Mouse (Mus musculus): Measurements from ENCODE around the gene Cep95. TPM values are rescaled to one million over a fixed set of nuclear protein-coding genes. Genes with fewer than 3 reads are reported as not detected.

Gene Cep95
- total and polyA plus RNA-seq, 3 experiments: 17.5 to 21.7 (median 19.3) TPM

DNA sequence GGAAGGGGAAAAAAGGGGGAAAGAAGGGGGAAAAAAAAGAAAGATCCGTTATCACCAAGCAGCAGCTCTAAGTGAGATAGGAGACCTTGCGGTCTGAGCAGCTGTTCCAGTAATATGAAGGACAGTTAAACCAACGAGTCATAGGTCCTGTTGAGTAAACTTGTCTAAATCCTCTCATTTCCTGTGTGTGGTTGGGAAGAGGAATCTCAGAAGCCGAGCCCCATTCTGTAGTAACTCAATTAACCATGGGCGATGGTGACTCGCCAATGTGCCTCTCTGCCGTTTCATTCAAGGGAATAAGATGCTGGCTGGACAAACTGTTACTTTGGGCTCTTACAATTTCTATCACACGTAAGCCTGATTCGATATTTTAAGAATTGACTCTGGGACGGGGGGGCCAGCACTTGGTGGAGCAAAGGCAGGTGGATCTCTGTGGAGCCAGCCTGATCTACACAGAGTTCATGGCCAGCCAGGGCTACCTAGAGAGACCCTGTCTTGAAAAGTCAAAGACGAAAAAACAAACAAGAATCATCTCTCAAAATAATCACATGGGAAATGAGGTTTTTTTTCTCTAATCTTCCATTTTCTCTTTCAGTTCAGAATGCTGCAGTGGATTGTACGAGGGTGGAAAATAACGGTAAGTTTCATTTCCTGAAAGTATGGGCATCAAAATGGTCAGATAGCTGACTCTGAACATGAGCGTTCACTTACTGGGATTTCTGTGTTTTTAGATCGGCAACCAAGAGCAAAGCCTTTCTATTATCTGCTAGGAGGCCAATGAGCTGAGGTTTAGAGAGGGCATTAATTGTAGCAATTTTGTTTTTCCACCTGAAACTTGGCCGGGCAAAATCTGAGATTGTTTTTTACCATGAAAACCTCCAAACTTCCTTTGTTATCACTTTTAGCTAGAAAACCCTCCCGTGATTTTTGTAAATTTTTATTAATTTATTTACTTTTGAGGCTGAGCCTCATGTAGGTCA is 37.7 kb upstream of the Cep95 start, which contains the start of gene Milr1 (continued):
- TF ChIP-seq GABPA (IDR thresholded peaks at IDR 0.05; ENCODE audit: insufficient replicate concordance, low read depth, low read length): no peak

DNA sequence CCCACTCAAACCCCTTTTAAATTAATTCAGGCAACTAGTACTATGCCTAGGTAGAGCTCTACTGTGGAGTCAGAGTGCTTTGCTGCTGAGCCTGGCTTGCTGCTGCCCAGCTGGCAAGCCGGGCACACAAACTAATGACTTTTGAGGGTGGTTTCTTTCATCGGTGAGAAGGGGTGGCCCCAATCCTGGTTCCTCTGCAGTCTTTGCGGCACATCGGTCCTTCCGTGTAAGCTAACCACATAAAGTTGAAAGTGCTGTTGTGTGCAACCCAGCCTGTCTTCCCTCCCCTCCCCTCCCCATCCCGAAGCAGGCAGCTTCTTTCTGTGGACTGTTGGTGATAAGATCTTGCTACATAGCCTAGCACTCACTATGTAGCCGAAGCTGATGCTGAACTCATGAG is 36.9 kb upstream of the Cep95 start:
- dilution Hi-C loops (cut with MboI; ENCODE audit: extremely low pct_ligation_motif_present, extremely low pct_unique_long_range_greater_than_20kb, low sequenced_read_pairs): no loop called here
- peaks cover 9% of the 10 kb centered on the region; the same call in 1 of the 2 replicates for H3K79me2 ChIP-seq (replicated peaks; ENCODE audit: control insufficient read depth, extremely low read depth, insufficient read depth, poor library complexity, severe bottlenecking)
- peak overlapping the region; percentile 91 for H3K27ac ChIP-seq (ENCODE audit: insufficient read depth, low read depth)
- in situ Hi-C loops (cut with MboI; ENCODE audit: low pct_ligation_motif_present, low pct_unique_long_range_greater_than_20kb, low sequenced_read_pairs): loop anchor here (5.0 to 25.0 kb wide), 4 partner anchors 80 to 440 kb away; partner anchors contain the start of genes Cd79b and Gh
- peak overlapping the region; percentile 39 to 52 (median 46) for H3K4me3 ChIP-seq (replicated peaks in 1 of 3; ENCODE audit: low read depth in 2 of 3, low read length in 2 of 3, poor library complexity in 1 of 3)
- H3K4me1 ChIP-seq (ENCODE audit: control insufficient read depth in 1 of 2, insufficient read depth in 2 of 2): peaks cover 5 to 31% of the 10 kb centered on the region in 2 experiments
- peaks cover 12 to 37% of the 10 kb centered on the region in 2 experiments for H3K36me3 ChIP-seq (replicated peaks in 1 of 2; ENCODE audit: control insufficient read depth in 1 of 2, insufficient read depth in 1 of 2, low read length in 1 of 2)
- DNase-seq (ENCODE audit: extremely low read depth): peak; percentile 93
- TF ChIP-seq BHLHE40 (IDR thresholded peaks at IDR 0.05; ENCODE audit: low read depth, low read length) (peak; percentile 61; the same call in 1 of the 2 replicates), USF1 (IDR thresholded peaks at IDR 0.05; ENCODE audit: low read depth, low read length) (no peak), TCF12 (IDR thresholded peaks at IDR 0.05; ENCODE audit: low read depth, low read length) (peak; percentile 80), E2F4 (IDR thresholded peaks at IDR 0.05; ENCODE audit: insufficient replicate concordance, low read depth, low read length) (no peak), NELFE (IDR thresholded peaks at IDR 0.05; ENCODE audit: low read depth, low read length) (peak; percentile 77), TBP (conservative IDR thresholded peaks at IDR 0.05; ENCODE audit: low read depth, low read length) (no peak), SMC3 (IDR thresholded peaks at IDR 0.05; ENCODE audit: low read depth, low read length) (no peak; the same call in none of the 2 replicates), CHD2 (IDR thresholded peaks at IDR 0.05; ENCODE audit: low read length) (peak; percentile 58; the same call in 1 of the 2 replicates), ETS1 (conservative IDR thresholded peaks at IDR 0.05; ENCODE audit: low read depth, low read length) (peak; percentile 78), JUN (IDR thresholded peaks at IDR 0.05; ENCODE audit: insufficient read depth, low read depth, low read length) (no peak), EP300 (IDR thresholded peaks at IDR 0.05; ENCODE audit: low read length) (peak; percentile 71; the same call in 1 of the 2 replicates), MXI1 (IDR thresholded peaks at IDR 0.05; ENCODE audit: low read depth, low read length) (peak; percentile 66), POLR2A (IDR thresholded peaks at IDR 0.05; ENCODE audit: low read depth, low read length) (peak; percentile 82), SIN3A (IDR thresholded peaks at IDR 0.05; ENCODE audit: low read length) (peak; percentile 77), ELF1 (IDR thresholded peaks at IDR 0.05; ENCODE audit: low read depth, low read length) (peak; percentile 77), ZMIZ1 (IDR thresholded peaks at IDR 0.05; ENCODE audit: low read depth, low read length) (peak; percentile 74), PAX5 (IDR thresholded peaks at IDR 0.05; ENCODE audit: low read length) (no peak), CHD1 (IDR thresholded peaks at IDR 0.05; ENCODE audit: low read depth, low read length) (0 out of 2 replicates have a peak, but pooled peaks have one; percentile 76), IRF4 (IDR thresholded peaks at IDR 0.05; ENCODE audit: low read depth, low read length) (peak; percentile 88), MAZ (IDR thresholded peaks at IDR 0.05; ENCODE audit: low read depth, low read length) (peak; percentile 67; the same call in 1 of the 2 replicates), POLR2AphosphoS2 (IDR thresholded peaks at IDR 0.05; ENCODE audit: low read depth, low read length) (peak; percentile 80; the same call in 1 of the 2 replicates), MEF2A (IDR thresholded peaks at IDR 0.05; ENCODE audit: borderline replicate concordance, low read depth, low read length) (peak; percentile 79; the same call in 1 of the 2 replicates)
- H3K27me3 ChIP-seq (replicated peaks): no peaks in the 10 kb centered on the region
- peak overlapping the region; percentile 76 for H3K4me2 ChIP-seq (ENCODE audit: insufficient read depth, low read depth, poor library complexity, severe bottlenecking)
- H3K9me3 ChIP-seq (replicated peaks; ENCODE audit: low read length): peaks cover 8% of the 10 kb centered on the region
- H3K9ac ChIP-seq (ENCODE audit: insufficient read depth, low read depth): peak overlapping the region; percentile 94
